Mouse (Mus musculus) testis, postnatal 10 days (tissue): ENCODE data around the gene Mymk.

ENCODE experiments used
- DNase-seq: peaks from one replicate; pipeline ENCODE4 v3.0.0; 2021; ENCODE audit warnings: low spot score

The Mymk gene

DNA sequence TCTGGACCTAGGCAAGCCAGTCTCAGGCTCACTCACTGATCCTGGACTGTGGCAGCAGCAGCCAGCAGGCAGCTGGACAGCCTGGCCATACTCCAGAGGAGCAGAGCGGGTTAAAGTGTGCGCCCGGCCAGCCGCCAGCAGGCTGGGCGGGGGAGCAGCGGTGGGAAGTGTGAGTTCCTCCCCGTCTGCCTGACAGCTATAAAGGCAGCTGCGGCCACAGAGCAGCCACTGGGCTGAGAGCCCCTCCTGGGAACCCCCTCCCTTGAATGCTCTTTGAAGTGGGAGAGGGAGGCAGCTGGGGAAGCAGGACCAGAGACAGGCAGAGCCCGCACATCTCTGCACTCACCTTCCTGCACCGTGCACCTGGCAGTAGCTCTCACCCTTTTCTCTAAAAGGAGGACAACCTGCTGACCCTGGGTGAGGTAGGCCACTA, 7.2 kb upstream of the Mymk start, which contains the start of gene Adamtsl2:
Gene Adamtsl2 (plus strand): TSS at position 228 of the 433 bp plus-strand sequence.
- DNase-seq, result peak; percentile 87

DNA sequence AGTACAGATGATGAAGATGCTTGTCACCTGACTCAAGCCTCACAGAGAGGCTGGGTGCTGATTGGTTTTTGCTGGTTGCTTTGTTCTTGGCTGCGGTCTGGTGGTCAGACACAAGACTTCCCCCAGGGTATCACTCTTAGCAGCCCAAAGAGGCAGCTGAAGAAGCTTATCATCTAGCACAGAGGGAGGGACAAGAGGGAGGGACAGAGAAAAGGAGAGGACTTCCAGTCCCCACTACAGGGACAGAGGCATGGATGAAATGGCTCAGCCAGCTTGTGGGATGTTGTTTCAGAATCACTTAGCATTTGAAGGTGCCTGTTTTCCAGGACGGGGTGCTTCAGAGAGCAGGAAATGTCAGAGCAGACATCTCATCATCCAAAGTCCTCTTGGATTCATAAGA, 6.3 kb upstream of the Mymk start:
- no peak for DNase-seq

DNA sequence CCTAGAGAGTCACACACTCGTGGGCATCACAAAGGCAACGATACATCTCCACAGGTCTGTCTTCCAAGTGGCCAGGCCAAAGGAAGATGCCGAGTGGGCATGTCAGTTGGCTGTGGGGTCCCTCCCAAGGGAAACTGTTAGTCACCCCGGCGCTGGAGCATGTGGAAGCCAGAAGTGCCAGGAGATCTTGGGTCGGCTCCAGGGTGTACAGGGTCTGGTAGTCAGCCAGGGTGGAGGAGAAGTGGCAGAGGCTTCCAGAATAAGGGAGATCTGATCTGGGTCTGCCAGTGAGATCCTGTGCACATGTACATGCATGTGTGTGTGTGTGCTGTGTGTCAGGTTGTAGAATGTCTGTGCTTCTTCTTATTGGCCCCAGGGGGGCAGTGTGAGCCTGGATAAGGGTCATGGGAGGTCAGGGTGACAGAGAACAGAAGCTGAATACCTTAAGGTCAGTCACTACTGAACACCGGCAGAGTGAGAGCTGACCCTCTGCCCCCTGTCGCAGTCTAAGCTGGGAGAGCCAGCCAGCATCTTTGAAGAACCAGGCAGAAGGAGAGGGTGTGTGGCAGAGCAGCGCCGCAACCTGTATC, 5.8 kb upstream of the Mymk start:
- no peak for DNase-seq

DNA sequence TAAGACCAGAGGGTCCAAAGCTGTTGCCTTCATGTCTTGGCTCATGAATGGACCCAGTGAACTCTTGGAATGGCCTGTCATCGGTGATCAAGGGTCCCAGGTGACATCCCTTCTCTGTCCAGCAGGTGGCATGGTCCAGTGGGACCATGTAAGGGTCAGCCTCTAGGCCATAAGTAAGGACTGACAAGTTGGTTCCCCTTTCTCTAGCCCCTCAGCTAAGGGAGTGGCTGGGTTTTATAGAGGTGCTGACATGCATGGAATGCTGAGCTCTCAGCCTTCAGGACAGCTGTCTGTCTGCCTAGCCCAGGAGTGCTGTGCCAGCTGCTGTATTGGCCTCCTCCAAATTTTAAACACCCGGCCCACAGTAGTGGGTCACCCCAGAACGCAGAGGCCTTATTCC, 3.5 kb upstream of the Mymk start:
- peak; percentile 68 for DNase-seq

DNA sequence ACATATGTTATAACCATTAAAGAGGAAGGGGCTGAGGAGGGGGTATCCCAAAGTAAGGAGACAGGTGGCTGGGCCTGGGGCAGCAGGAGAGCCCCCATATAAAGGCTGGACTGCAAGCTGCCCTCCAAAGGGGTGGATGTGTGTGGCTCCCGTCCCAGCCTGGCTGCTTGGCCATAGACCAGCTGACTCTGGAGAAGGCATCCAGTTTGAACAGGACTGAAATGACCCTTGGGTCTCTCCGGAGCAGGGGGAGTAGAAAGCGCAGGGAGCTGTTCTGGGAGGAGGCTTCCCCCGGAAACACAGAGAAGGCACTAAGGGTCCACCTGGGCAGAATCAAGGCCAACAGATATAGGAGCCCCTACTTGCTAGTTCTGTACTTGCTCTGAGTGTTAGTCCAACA, 2.8 kb upstream of the Mymk start:
- peak; percentile 63 for DNase-seq

DNA sequence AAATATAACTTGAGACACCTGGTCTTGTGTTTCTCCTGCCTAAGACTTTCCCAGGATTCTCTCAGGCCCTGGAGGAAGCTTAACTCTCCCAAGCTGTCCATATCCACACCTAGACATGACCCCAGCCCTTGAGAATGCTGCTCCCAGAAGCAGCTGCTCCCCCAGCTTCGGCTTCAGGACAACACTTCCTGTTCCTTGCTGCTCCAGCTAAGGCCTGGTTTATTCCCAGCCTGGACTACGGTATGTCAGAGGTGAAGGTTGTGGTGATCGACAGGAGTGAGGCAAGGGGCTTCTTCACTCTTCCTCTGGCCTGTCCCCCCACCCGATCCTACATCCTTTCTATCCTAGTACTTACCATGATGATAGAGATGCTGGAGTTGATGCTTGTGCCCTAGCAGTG, 1.4 kb upstream of the Mymk start:
- DNase-seq, result no peak

DNA sequence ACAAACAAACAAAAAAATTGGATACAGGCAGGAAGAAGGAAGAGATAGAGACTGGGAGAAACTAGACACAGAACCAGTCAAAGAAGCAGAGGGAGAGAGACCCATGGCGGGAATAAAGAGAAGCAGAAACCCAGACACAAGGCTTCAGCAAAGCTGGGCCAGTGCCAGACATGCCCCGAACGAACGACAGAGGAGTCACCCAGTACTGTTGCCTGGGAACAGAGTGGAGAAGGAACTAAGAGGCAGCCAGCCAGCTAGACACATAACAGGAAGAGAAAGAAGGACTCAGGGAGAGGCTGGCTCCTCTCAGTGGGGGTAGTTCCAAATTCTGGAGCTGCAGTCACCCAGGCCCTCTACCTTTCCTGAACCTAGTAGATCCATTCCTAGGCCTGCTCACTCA, 842 bp downstream of the Mymk start:
- DNase-seq, result peak; percentile 82

DNA sequence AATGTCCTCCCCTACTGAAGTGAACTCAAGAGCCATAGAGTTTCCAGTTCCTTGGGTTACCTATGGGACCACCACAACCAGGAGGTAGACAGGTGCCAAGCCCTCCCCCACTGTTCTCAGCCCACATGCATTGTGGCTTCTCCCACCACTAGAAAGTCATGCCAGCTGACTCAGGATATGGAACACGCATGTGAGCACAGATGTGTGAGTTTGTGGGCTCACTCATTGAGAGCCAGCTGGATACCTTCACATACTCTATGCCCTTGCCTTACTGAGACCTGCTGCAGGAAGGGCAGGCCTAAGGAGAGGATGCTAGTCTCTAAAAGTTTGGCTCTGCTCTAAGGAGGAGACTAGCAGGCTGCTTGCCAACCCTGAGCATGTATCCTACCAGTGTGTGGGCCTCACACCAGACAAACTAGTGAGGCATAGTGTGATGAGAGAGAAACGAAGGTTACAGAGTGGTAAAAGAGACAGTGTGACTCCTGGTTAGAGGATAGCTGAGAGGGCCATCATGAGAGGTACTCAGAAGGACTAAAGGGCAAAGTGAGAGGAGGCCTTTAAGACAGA, 1.6 kb downstream of the Mymk start:
- no peak for DNase-seq

DNA sequence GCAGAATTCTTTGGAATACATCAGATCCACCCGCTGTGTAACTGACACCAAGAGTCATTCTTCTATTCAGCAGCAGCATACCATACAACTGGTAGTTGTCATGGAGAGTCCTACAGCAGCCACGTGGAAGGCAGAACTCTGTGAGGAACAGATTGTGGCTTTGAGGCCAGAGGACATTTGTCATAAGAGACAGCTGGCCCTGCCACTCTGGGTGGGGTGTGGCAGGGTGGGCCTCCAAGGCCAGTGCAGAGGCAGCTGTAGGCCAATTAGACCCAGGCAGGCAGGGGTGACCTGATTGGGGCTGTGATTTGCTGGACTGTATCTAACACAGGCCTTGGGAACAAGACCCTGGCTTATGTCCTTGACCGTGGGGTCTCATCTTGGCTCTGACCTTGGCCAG, 2.3 kb downstream of the Mymk start:
- no peak for DNase-seq

DNA sequence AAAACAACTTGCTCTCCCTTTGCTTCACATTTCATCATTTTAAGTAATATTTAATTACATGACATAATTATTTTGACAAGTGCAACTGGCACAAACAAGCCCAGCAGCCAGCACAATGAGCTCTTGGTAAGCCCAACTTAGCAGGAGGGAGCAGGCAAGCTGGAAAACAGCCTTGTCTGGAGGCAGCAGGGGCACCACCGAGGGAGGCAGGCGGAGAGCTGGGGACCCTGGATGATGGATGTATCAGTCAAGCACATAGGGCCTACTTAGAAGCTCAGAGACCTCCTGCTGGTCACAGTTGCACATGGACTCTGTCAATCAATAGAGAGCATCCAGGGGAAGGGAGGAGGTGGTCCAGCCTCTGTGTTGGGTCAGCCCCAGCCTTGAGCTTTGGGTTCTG, 4.0 kb downstream of the Mymk start:
- DNase-seq, result no peak

DNA sequence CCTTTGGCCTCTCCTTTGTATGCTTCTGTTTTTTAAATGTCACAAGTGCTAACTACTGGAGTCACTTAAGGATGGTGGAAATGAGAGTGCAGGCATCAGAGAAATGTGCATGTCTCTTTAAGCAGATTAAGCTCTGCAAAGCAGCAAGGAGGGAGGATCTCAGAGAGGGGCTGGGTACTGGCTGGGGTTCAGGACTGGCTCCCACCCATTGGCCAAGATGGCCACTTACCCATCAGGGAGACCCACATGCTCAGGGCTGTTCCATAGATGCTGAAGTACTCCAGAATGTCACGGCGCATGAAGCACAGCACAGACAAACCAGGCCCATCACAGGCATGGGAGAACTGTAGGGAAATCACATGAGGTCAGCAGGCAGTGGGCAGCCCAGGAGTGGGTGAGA, 4.9 kb downstream of the Mymk start:
- no peak for DNase-seq

DNA sequence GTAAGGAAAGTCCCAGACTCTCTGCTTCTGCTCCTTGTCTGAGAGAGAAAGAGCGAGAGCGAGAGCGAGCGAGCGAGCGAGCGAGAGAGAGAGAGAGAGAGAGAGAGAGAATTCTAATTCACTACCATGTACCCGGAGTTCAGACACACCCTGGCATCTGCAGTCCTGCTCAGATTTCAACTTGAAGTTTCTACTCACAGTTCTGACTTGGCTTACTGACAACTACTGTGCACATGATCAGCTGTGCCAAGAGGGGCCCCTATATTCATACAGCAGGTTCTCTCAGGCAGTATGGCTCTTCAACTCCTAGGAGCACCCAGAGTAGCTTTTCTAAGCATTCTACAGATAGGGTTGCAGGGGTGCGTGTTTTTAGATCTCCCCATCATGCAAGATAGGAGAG, 12.8 kb downstream of the Mymk start:
- DNase-seq, result no peak

DNA sequence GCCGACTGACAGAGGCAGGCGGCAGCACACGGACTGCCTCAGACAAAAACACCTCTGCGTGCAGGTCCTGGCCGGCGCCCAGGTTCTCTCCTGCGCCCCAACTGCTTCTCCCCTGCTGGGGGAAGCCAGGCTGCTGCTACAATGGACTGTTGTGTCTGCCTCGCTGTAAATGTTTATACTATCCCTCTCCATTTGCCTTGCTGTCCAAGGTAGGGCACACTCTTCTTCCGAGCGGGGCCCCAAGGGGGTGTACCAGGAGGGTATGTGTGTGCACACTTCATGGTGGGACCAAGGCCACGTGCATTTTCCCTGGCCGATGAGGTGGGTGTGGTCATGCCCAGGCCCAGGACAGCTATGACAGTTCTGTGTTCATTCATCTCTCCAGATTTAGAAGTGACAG, 13.2 kb downstream of the Mymk start:
- no peak for DNase-seq

DNA sequence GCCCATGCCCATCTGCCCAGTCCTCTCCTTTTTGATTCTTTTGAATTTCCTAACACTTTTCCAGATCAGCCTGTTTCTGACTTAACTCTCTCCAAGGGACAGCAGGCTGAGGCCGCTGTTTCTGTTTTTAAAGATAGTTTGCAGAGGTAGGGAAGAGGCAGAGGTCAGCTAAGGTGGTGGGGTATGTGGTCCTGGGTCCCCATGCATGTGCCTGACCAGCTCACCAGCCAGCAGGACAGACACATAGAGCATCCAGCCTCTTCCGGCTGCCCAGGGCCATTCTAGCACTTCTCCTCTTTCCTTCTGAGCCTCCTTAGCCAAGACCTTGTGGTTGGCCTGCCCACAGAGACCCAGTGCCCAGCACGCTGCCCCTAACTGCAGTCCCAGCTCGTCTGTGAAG, 13.7 kb downstream of the Mymk start:
- DNase-seq, result no peak

DNA sequence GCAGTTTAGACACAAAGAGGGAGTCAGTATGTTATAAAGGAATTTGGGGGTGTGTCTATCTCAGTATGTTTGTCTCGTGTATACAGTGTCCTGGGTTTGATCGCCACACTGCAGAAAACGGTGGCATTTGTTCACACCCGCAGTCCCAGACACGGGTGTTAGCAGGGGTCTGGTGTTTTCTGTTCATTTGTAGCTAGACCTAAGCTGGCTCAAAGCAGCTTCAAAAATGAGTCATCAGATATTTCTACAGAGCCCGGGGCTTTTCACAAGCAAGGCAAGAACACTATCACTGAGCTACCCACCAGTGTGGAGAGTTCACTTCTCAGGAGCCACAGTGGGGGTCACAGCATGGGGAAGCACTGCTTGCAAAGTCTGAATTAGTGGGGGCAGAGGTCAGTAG, 22.6 kb downstream of the Mymk start:
- DNase-seq, result no peak

DNA sequence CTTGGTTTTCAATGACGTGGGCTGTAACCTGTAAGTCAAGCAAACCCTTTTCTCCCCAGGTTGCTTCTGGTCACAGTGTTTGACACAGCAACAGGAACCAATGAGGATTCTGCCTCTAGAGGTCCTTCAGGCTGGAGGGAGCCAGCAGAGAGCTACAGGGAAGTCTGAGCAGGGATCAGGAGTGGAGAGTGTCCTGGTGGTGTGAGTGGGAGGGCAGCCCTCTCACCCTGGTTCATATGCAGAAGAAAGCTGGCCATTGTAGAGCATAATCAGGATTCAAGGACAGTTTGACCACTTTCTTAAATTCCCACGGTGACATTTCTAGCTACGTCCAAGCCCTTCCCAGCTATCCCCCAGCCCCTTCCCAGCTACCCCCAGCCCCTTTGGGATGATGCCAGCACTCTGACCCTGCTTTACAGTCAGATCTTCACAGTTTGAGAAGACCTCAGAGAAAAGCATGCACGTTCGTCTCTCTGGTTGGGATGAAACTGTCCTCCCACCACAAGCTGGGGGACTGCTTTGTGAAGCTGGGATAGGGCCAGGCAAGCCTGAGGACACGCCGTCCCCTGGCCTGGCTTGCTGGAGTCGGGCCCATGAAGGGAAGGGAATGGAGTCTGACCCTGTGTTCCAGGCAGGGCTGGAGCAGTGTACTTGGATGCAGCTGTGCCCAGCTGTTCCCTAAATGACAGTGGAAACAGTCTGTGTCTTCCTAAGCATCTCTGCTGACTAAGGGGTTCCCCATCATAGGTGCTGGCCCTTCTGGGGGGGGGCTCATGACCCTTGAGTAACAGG, 25.8 kb downstream of the Mymk start:
- DNase-seq, result peak; percentile 89

DNA sequence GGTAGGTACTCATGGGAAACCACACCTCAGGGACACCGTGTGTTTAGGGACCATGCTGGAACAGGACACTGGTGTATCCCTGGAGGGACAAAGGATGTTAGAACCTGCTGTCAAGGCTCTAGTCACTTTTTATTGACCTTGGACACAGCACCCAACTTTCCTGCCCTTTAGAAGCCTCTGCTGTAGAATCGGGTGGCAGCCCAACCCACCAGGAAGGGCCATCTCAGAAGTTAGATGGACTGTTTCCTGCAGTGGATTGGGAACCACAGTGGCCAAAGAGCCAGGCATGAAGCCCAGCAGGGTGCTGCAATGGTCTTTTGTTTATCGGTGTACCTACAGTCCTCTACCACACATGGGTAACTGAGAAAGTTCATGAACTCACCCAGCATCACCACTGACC, 27.3 kb downstream of the Mymk start:
- DNase-seq, result no peak

DNA sequence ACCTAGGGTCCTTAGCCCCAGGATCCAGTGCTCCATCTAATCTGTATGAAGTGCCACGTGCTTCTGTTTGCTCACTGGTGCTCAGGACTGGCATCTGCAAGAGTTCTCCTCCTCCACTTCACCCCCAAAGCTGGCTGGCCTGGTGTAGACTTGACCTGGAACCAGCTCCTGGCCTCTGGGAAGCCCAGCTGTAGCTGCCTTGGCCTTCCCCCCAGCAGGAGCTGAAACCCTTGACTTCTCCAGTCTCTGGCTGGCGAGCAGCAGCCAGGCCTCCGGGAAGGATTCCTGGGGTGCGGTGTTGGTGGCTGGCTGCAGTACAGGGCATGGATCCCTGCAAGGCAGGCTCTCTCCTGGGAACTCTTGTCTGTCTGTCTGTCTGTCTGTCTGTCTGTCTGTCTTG, 27.8 kb downstream of the Mymk start:
- DNase-seq, result no peak

DNA sequence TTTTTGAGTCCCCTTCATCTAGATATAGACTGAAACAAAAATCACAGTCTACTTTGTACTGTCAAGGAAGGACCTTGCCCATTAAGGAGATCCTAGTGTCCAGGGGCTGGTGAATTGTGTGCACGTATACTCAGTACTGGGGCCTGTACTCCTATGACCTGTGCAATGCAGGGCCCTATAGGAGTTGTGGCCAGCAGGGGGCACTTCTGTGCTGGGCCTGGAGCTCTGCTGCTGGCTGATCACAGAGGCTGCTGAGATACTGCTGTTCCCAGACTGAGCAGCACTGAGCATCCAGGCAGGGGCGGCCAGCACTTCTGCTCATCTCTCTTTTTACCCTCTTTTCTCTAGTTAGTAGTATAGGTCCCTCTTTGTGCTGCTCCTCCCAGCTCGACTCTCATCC, 28.5 kb downstream of the Mymk start:
- DNase-seq, result peak; percentile 95

DNA sequence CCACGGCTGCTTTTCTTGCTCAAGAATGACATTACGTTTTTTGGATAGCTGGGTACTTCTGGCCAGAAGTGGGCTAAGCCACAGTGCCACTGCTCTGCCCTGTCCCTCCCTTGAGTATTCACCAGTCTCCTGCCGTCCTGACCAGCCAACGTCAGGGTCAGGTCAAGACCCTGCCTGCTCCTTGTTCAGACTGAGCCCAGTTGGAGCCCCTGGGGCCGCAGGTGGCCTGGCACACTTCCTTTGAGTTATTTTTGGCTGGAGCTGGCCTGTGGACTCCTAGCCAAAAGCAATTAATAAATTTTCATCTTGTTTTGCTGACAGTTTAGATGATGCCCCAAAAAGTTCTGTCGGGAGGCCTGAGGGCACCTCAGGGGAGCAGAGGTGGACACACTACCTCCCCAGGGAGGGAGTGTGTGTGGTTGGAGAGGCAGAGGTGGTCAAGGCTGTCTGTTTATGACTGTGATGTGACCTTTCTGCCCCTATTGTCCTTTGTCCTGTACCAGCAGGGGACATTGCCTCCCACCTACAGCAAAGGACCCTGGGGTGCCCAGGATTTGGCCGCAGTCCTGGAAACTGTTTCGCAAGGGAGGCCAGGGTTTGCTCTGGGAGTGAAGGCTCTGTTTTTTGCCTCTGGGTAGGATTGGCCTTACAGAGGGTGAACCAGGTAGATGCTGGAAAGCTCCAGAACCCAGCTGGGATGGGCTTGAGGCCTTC, 29.7 kb downstream of the Mymk start:
- no peak for DNase-seq

DNA sequence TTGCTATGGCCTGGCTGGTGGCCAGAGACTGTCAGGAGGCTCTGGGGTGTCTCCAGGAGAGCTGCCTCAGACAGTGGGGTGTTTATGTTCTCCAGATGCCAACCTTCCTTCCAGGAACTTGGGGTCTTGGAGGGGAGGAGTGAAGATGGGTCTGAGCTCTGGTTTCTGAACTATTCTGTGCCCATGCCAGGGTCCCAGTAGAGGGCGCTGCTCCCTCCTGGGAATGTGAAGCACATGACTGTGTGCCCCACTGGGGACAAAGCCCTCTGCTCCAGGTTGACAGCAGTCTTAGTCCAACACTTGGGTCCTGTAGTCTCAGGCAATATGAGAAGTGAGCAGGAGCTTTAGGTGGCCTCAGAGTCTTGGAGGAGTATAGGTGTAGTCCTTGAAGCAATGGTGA, 32.7 kb downstream of the Mymk start:
- peak; percentile 74 for DNase-seq

DNA sequence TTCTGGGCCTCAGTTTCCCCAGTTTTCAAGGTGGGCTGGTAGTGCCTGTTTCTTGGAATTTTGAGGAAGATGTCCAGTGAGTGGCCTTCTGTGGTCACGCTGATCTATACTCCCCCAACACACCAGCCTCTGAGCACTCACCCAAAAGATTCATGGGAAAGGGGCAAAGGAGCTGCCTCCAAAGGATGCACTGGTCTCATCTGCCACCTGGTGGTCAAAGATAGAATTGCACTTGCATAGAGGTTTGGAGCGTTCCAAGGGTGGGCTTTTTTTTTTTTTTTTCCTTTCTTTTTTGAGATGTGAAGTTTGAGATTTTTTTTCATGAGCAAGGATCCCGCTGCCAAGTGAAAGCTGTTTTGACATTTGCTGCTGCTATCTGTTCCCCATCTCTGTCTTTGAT, 33.4 kb downstream of the Mymk start:
- DNase-seq, result peak; percentile 89

DNA sequence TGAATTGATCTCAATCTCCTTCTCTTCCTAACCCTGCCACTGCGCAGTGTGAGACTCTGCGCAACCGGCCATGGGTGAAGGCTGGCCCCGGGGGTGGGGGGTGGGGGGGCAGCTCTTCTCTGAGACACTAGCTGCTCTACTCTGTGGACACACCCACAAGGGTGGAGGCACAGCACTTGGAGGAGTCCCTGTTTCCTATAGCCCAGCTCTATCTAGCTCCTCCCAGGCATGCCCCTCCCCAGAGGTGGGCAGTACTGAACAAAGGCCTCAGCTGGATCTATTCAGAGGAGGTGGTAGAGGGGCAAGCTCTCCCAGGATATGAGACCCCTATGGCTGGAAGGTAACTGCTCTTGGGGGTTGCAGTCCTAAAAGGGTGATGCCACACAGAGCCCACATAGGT, 35.0 kb downstream of the Mymk start:
- no peak for DNase-seq
